21 mouse cellular contexts compared by ENCODE assay signal in the genomic region with DNA sequence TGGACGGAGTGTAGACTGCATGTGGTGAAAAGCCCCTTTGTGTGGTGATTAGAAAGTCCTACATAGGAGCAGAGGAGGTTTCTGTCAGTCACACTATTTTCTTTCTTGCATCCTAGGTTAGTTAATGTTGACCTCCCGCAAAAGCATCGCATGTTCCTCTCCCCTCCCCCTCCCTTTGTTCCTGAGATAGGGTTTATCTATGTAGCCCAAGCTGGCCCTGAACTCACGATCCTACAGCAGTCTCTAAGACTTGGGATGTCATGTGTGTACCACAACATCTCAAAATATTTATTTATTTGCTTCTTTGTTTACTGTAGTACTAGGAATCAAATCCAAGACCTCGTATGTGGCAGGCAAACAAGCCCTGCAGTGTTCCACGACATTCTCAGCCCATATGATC.
DNase-seq lines count a peak whose midpoint lies in the region; ATAC-seq and TF ChIP-seq lines count a peak whose summit lies in the region.
"Had no signal": no experiment of that assay in that cellular context is flagged by ENCODE, and none has a peak within 500 bp of the region (broad histone marks: within the 10 kb centered on the region; RNA-seq: fewer than 3 reads in every experiment).

No protein-coding gene starts in this region.

- H3K9me3 ChIP-seq in heart, embryonic 10.5 days = no peaks in the 10 kb centered on the region
- H3K9me3 ChIP-seq in heart, embryonic 12.5 days (replicated peaks) = no peaks in the 10 kb centered on the region
- H3K9me3 ChIP-seq in megakaryocyte, embryonic 14.5 days = no peaks in the 10 kb centered on the region
- no peaks in the 10 kb centered on the region for H3K9me3 ChIP-seq in liver, embryonic 14.5 days (ENCODE audit: control insufficient read depth, low read length)
- H3K9me3 ChIP-seq: forebrain, embryonic 12.5 days; hindbrain, embryonic 12.5 days had no signal

- DNase-seq in heart, embryonic 10.5 days (ENCODE audit: low spot score) = no peak
- DNase-seq in liver, embryonic 14.5 days (ENCODE audit: low read depth in 3 of 3, low spot score in 3 of 3) = no peak
- no peak for DNase-seq in gastrocnemius, adult 8-10 months (ENCODE audit: low spot score in 2 of 2)
- no peak for DNase-seq in urinary bladder, adult 2 months (ENCODE audit: low spot score)
- DNase-seq: adrenal gland, postnatal 36 days; cerebellum, adult 9-11 months; gastrocnemius, postnatal 14 days; kidney, postnatal 25 days; lung, adult 2 months; thymus, adult 2 months; thymus, postnatal 4 days had no signal

- no peak for TF ChIP-seq EP300 in liver, embryonic 14.5 days (IDR thresholded peaks at IDR 0.05; ENCODE audit: low read depth)

- H3K27ac ChIP-seq in heart, embryonic 10.5 days = peak overlapping the region; percentile 72
- H3K27ac ChIP-seq in heart, embryonic 12.5 days (ENCODE audit: poor library complexity, severe bottlenecking) = no peak overlapping the region
- H3K27ac ChIP-seq in liver, embryonic 14.5 days = no peak overlapping the region
- H3K27ac ChIP-seq: forebrain, embryonic 12.5 days; hindbrain, embryonic 12.5 days; layer of hippocampus, adult 2 months had no signal

- no peak overlapping the region for H3K9ac ChIP-seq in heart, embryonic 12.5 days
- no peak overlapping the region for H3K9ac ChIP-seq in liver, embryonic 14.5 days (replicated peaks)
- H3K9ac ChIP-seq: forebrain, embryonic 12.5 days; hindbrain, embryonic 12.5 days had no signal

- no peaks in the 10 kb centered on the region for H3K27me3 ChIP-seq in heart, embryonic 10.5 days (ENCODE audit: insufficient read depth, poor library complexity, severe bottlenecking)
- H3K27me3 ChIP-seq in heart, embryonic 12.5 days (replicated peaks) = no peaks in the 10 kb centered on the region
- peaks cover 13% of the 10 kb centered on the region for H3K27me3 ChIP-seq in megakaryocyte, embryonic 14.5 days (replicated peaks)
- H3K27me3 ChIP-seq in liver, embryonic 14.5 days (ENCODE audit: control insufficient read depth, insufficient read depth, low read length) = no peaks in the 10 kb centered on the region
- H3K27me3 ChIP-seq: forebrain, embryonic 12.5 days; hindbrain, embryonic 12.5 days had no signal

- no peak for ATAC-seq in heart, embryonic 12.5 days (ENCODE audit: insufficient number of reproducible peaks, low FRiP score)
- no peak for ATAC-seq in megakaryocyte, adult 5-6 weeks (ENCODE audit: poor library complexity, severe bottlenecking)
- ATAC-seq in liver, embryonic 14.5 days (ENCODE audit: insufficient read depth) = peak; percentile 55; the same call in 1 of the 2 replicates
- ATAC-seq: CD4-positive, CD25-positive, alpha-beta regulatory T cell, adult 4 months; intestine, postnatal 0 days had no signal

- no peak overlapping the region for H3K4me3 ChIP-seq in heart, embryonic 10.5 days
- H3K4me3 ChIP-seq in heart, embryonic 12.5 days = no peak overlapping the region
- peak overlapping the region; percentile 85 for H3K4me3 ChIP-seq in megakaryocyte, embryonic 14.5 days (replicated peaks)
- no peak overlapping the region for H3K4me3 ChIP-seq in liver, embryonic 14.5 days (ENCODE audit: insufficient read depth in 1 of 2, low read depth in 2 of 2, low read length in 2 of 2)
- H3K4me3 ChIP-seq: erythroblast, embryonic 14.5 days; forebrain, embryonic 12.5 days; hindbrain, embryonic 12.5 days; layer of hippocampus, adult 2 months had no signal

- WGBS in heart, embryonic 10.5 days = 64% methylated on average over 6 of the region's 6 CpGs
- 57% methylated on average over 6 of the region's 6 CpGs for WGBS in heart, embryonic 12.5 days
- 28% methylated on average over 6 of the region's 6 CpGs for WGBS in liver, embryonic 14.5 days (ENCODE audit: insufficient replicate concordance)

- H3K36me3 ChIP-seq in heart, embryonic 10.5 days = no peaks in the 10 kb centered on the region
- no peaks in the 10 kb centered on the region for H3K36me3 ChIP-seq in heart, embryonic 12.5 days
- no peaks in the 10 kb centered on the region for H3K36me3 ChIP-seq in megakaryocyte, embryonic 14.5 days (replicated peaks; ENCODE audit: low read length)
- no peaks in the 10 kb centered on the region for H3K36me3 ChIP-seq in liver, embryonic 14.5 days (replicated peaks; ENCODE audit: control insufficient read depth, insufficient read depth, low read depth)
- H3K36me3 ChIP-seq: forebrain, embryonic 12.5 days; hindbrain, embryonic 12.5 days had no signal

- no peak for TF ChIP-seq CTCF in liver, embryonic 14.5 days (IDR thresholded peaks at IDR 0.05; ENCODE audit: low read depth)

- no peak overlapping the region for H3K4me2 ChIP-seq in heart, embryonic 12.5 days
- peak overlapping the region; percentile 12; the same call in 1 of the 2 replicates for H3K4me2 ChIP-seq in liver, embryonic 14.5 days (ENCODE audit: low read depth)
- H3K4me2 ChIP-seq: forebrain, embryonic 12.5 days; hindbrain, embryonic 12.5 days; midbrain, embryonic 11.5 days had no signal

- peaks cover 24% of the 10 kb centered on the region for H3K4me1 ChIP-seq in heart, embryonic 10.5 days
- H3K4me1 ChIP-seq in heart, embryonic 12.5 days (replicated peaks) = peaks cover 30% of the 10 kb centered on the region
- peaks cover 49% of the 10 kb centered on the region for H3K4me1 ChIP-seq in megakaryocyte, embryonic 14.5 days
- H3K4me1 ChIP-seq in liver, embryonic 14.5 days (replicated peaks; ENCODE audit: control insufficient read depth in 2 of 2, insufficient read depth in 2 of 2, low read length in 1 of 2) = peaks cover 12 to 21% of the 10 kb centered on the region in 2 experiments
